Mouse (Mus musculus) ES-E14 (cell line): Measurements from ENCODE around the gene Tll2.

ENCODE experiments used
- CHD2 ChIP-seq: IDR thresholded peaks from 2 replicates; pipeline ENCODE4 v1.6.1; 2014; ENCODE audit warnings: mild to moderate bottlenecking, low read depth, low read length, inconsistent platforms
- HCFC1 ChIP-seq: IDR thresholded peaks from 2 replicates; pipeline ENCODE4 v1.6.1; 2012; ENCODE audit warnings: low read length, inconsistent platforms, borderline replicate concordance; ENCODE audit not compliant: insufficient read depth
- ZC3H11A ChIP-seq: IDR thresholded peaks from 2 replicates; pipeline ENCODE4 v1.6.1; 2012; ENCODE audit warnings: low read depth, mild to moderate bottlenecking, inconsistent platforms, low read length, borderline replicate concordance

GRCm38 (mm10) chr19:41244581-41244980, 37.9 kb upstream of the Tll2 start:
- TF ChIP-seq CHD2 (no peak), ZC3H11A (no peak), HCFC1 (no peak)
